Mouse (Mus musculus): ENCODE data around the gene Adgrf5. TPM values are rescaled to one million over a fixed set of nuclear protein-coding genes. Genes with fewer than 3 reads are reported as not detected.

The Adgrf5 gene
- polyA plus RNA-seq, 1 experiment from 2014 or later, result 6.3 TPM

- no peak for ATAC-seq (replicated peaks)
- 89% methylated on average over 5 of the region's 5 CpGs for WGBS
Observed at GRCm38 (mm10) chr17:43419204-43419603, 59.0 kb downstream of the Adgrf5 start.

GRCm38 (mm10) chr17:43420381-43420780 is 60.1 kb downstream of the Adgrf5 start:
- no peak for ATAC-seq (replicated peaks)
- H3K4me2 ChIP-seq (replicated peaks), result no peak overlapping the region
- H3K27ac ChIP-seq (replicated peaks), result no peak overlapping the region
- WGBS, result 87% methylated on average over 3 of the region's 3 CpGs
- no peak overlapping the region for H3K9ac ChIP-seq (replicated peaks)
- no peak overlapping the region for H3K4me3 ChIP-seq
- H3K9me3 ChIP-seq, result no peaks in the 10 kb centered on the region
- H3K36me3 ChIP-seq, result no peaks in the 10 kb centered on the region
- H3K4me1 ChIP-seq, result no peaks in the 10 kb centered on the region
- H3K27me3 ChIP-seq, result no peaks in the 10 kb centered on the region

More at GRCm38 (mm10) chr17:43419204-43419603, 59.0 kb downstream of the Adgrf5 start:
- Histone ChIP-seq H3K4me3 (no peak overlapping the region), H3K9me3 (no peaks in the 10 kb centered on the region), H3K36me3 (no peaks in the 10 kb centered on the region), H3K27ac (replicated peaks) (no peak overlapping the region), H3K9ac (replicated peaks) (no peak overlapping the region), H3K27me3 (no peaks in the 10 kb centered on the region), H3K4me2 (replicated peaks) (no peak overlapping the region), H3K4me1 (no peaks in the 10 kb centered on the region)

DNA sequence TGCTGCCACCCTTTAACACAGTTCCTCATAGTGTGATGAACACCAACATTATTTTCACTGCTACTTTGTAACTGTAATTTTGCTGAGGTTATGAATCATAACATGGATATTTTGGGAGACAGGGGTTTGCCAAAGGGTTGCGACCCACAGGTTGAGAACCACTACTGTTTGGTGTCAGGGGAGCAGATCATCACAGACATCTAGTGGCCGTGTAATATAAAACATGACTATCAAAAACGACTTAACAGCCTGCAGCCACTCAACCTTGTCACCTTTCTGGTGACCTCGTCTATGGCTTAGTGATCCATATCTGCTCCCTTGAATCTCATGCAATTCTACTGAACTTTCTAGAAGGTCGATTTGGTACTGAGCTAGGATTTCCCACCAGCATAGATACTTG is 63.7 kb downstream of the Adgrf5 start:
- H3K9ac ChIP-seq (replicated peaks), result no peak overlapping the region
- H3K27ac ChIP-seq (replicated peaks), result no peak overlapping the region
- no peak overlapping the region for H3K4me3 ChIP-seq
- 75% methylated on average over 5 of the region's 5 CpGs for WGBS
- no peaks in the 10 kb centered on the region for H3K27me3 ChIP-seq
- no peak for ATAC-seq (replicated peaks)
- H3K4me2 ChIP-seq (replicated peaks), result no peak overlapping the region
- H3K4me1 ChIP-seq, result no peaks in the 10 kb centered on the region
- no peaks in the 10 kb centered on the region for H3K9me3 ChIP-seq
- H3K36me3 ChIP-seq, result no peaks in the 10 kb centered on the region

GRCm38 (mm10) chr17:43431692-43432091 is 71.4 kb downstream of the Adgrf5 start:
- Histone ChIP-seq H3K4me1 (no peaks in the 10 kb centered on the region), H3K9me3 (no peaks in the 10 kb centered on the region), H3K4me3 (no peak overlapping the region), H3K36me3 (no peaks in the 10 kb centered on the region), H3K27ac (replicated peaks) (no peak overlapping the region), H3K27me3 (no peaks in the 10 kb centered on the region), H3K9ac (replicated peaks) (no peak overlapping the region), H3K4me2 (replicated peaks) (no peak overlapping the region)
- no peak for ATAC-seq (replicated peaks)
- WGBS, result 85% methylated on average over 5 of the region's 5 CpGs

GRCm38 (mm10) chr17:43434485-43434884 is 74.2 kb downstream of the Adgrf5 start:
- 57% methylated on average over 8 of the region's 8 CpGs for WGBS
- no peak overlapping the region for H3K9ac ChIP-seq (replicated peaks)
- 0 out of 2 replicates have a peak, but pooled peaks have one; percentile 38 for ATAC-seq (replicated peaks)
- H3K27ac ChIP-seq (replicated peaks), result no peak overlapping the region
- no peaks in the 10 kb centered on the region for H3K36me3 ChIP-seq
- no peaks in the 10 kb centered on the region for H3K9me3 ChIP-seq
- H3K4me3 ChIP-seq, result no peak overlapping the region
- H3K4me2 ChIP-seq (replicated peaks), result no peak overlapping the region
- H3K27me3 ChIP-seq, result no peaks in the 10 kb centered on the region
- H3K4me1 ChIP-seq, result no peaks in the 10 kb centered on the region

- H3K9ac ChIP-seq (replicated peaks), result no peak overlapping the region
- H3K4me3 ChIP-seq, result no peak overlapping the region
- 100% methylated on average over 1 of the region's 1 CpGs for WGBS
- no peak overlapping the region for H3K27ac ChIP-seq (replicated peaks)
- ATAC-seq (replicated peaks), result no peak
- no peaks in the 10 kb centered on the region for H3K27me3 ChIP-seq
- H3K4me1 ChIP-seq, result no peaks in the 10 kb centered on the region
- no peaks in the 10 kb centered on the region for H3K9me3 ChIP-seq
- H3K36me3 ChIP-seq, result no peaks in the 10 kb centered on the region
- H3K4me2 ChIP-seq (replicated peaks), result no peak overlapping the region
Observed at GRCm38 (mm10) chr17:43451216-43451615, 91.0 kb downstream of the Adgrf5 start.

- no peaks in the 10 kb centered on the region for H3K9me3 ChIP-seq
- no peak overlapping the region for H3K27ac ChIP-seq (replicated peaks)
- H3K4me2 ChIP-seq (replicated peaks), result no peak overlapping the region
- 15% methylated on average over 9 of the region's 9 CpGs for whole genome bisulfite sequencing
- no peak overlapping the region for H3K9ac ChIP-seq (replicated peaks)
- ATAC-seq (replicated peaks), result peak; percentile 45
- no peak overlapping the region for H3K4me3 ChIP-seq
- H3K27me3 ChIP-seq, result no peaks in the 10 kb centered on the region
- H3K36me3 ChIP-seq, result no peaks in the 10 kb centered on the region
- peaks cover 11% of the 10 kb centered on the region for H3K4me1 ChIP-seq
Observed at GRCm38 (mm10) chr17:43458598-43458997, 98.3 kb downstream of the Adgrf5 start.

GRCm38 (mm10) chr17:43459737-43460230 is 99.5 kb downstream of the Adgrf5 start:
- Histone ChIP-seq H3K4me2 (replicated peaks) (no peak overlapping the region), H3K4me3 (no peak overlapping the region), H3K9ac (replicated peaks) (no peak overlapping the region), H3K9me3 (no peaks in the 10 kb centered on the region), H3K27ac (replicated peaks) (no peak overlapping the region; the same call in 1 of the 2 replicates), H3K36me3 (no peaks in the 10 kb centered on the region), H3K4me1 (peaks cover 11% of the 10 kb centered on the region), H3K27me3 (no peaks in the 10 kb centered on the region)
- ATAC-seq (replicated peaks), result no peak; the same call in 1 of the 2 replicates
- WGBS, result 80% methylated on average over 12 of the region's 12 CpGs

DNA sequence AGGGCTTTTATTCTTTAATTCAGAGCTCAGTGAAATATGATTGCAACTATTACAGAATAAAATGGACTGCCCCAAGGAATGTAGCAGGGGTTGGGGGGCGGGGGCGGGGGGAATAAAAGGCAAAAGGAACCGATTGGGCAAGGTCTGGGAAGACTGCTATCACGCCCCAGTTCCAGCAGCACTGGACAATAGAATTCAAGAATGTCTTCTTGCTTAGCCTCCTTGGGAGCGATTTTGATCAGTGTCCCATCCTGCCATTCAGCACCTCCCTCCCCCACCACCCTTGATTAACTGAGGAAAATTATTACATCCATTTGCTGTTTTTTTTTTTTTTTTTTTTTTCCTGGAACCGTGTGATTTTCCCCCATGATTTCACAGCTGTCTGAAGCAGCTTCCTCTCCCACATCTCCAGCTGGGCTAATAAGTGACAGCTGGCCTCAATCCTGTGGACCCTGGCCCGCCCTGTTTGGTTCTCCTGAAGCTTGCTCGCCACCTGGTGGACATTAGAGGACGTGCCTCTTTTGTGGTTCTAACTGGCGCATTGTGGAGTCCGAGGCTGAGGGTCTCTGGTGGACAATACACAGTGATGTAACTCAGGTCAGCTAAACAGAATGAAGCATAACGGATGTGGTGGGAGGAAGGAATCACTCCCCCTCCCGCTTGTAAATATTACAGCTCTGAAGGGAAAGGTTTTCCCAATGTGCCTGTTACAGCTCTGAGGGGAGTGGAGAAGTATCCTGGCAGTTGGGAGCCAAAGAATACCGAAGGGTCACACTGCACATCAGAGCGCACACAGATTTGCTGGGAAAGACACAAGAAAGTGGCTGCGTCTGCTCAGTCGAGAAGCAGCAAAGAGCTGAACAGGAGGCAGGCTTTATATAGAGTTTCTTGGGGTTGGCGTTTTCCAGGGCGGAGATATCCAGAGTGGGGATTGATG is 100.3 kb downstream of the Adgrf5 start:
- WGBS, result 36% methylated on average over 19 of the region's 19 CpGs
- peak; percentile 90 for ATAC-seq (replicated peaks)
- peaks cover 11% of the 10 kb centered on the region for H3K4me1 ChIP-seq
- no peak overlapping the region for H3K4me2 ChIP-seq (replicated peaks)
- no peaks in the 10 kb centered on the region for H3K36me3 ChIP-seq
- H3K27ac ChIP-seq (replicated peaks), result peak overlapping the region; percentile 14; the same call in 1 of the 2 replicates
- H3K4me3 ChIP-seq, result no peak overlapping the region
- no peak overlapping the region for H3K9ac ChIP-seq (replicated peaks)
- H3K9me3 ChIP-seq, result no peaks in the 10 kb centered on the region
- H3K27me3 ChIP-seq, result no peaks in the 10 kb centered on the region

DNA sequence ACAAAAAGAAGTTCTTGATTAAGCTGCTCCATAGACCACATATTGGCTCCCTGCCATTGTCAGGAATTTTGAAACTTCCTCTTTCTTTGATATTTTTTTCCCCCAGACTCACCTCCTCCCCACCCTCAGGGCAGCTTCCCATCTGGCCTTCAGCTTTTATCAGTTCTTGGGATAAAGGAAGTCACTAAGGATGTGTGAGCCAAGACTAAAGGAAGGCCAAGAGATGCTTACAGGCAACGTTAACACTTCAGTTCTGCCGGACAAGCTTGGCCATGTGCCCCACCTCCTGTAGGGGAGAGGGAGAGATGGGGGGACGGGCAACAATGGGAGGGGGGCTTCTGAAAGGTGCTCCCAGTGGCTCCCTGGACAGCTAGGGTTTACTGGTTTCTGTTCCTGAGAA is 109.8 kb downstream of the Adgrf5 start:
- Histone ChIP-seq H3K9me3 (no peaks in the 10 kb centered on the region), H3K9ac (replicated peaks) (no peak overlapping the region), H3K4me1 (no peaks in the 10 kb centered on the region), H3K27me3 (no peaks in the 10 kb centered on the region), H3K27ac (replicated peaks) (no peak overlapping the region), H3K36me3 (no peaks in the 10 kb centered on the region), H3K4me2 (replicated peaks) (no peak overlapping the region), H3K4me3 (no peak overlapping the region)
- no peak for ATAC-seq (replicated peaks)
- 23% methylated on average over 3 of the region's 3 CpGs for whole genome bisulfite sequencing

DNA sequence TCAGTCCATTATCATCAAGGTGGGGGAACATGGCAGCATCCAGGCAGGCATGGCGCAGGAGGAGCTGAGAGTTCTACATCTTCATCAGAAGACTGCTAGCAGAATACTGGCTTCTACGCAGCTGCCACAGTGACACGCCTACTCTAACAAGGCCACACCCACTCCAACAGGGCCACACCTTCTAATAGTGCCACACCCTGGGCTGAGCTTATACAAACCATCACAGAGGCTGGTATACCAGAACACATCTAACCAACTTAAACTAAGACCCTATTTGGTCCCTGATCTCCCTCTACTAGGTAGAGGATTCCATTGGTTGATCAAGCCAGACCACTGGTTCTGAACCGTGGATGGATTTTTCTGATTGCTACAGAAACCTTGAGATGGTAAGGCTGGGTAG is 112.3 kb downstream of the Adgrf5 start:
- Histone ChIP-seq H3K9ac (replicated peaks) (no peak overlapping the region), H3K4me3 (no peak overlapping the region), H3K4me1 (no peaks in the 10 kb centered on the region), H3K4me2 (replicated peaks) (no peak overlapping the region), H3K9me3 (no peaks in the 10 kb centered on the region), H3K27me3 (no peaks in the 10 kb centered on the region), H3K36me3 (no peaks in the 10 kb centered on the region), H3K27ac (replicated peaks) (no peak overlapping the region)
- 88% methylated on average over 4 of the region's 4 CpGs for WGBS
- no peak for ATAC-seq (replicated peaks)

- no peaks in the 10 kb centered on the region for H3K27me3 ChIP-seq
- ATAC-seq (replicated peaks), result no peak
Observed at GRCm38 (mm10) chr17:43474775-43475174, 114.5 kb downstream of the Adgrf5 start.

More at GRCm38 (mm10) chr17:43474775-43475174, 114.5 kb downstream of the Adgrf5 start:
- Histone ChIP-seq H3K36me3 (no peaks in the 10 kb centered on the region), H3K4me2 (replicated peaks) (no peak overlapping the region), H3K9me3 (no peaks in the 10 kb centered on the region), H3K4me3 (no peak overlapping the region), H3K4me1 (no peaks in the 10 kb centered on the region), H3K9ac (replicated peaks) (no peak overlapping the region), H3K27ac (replicated peaks) (no peak overlapping the region)
- 94% methylated on average over 16 of the region's 16 CpGs for WGBS
